Mouse (Mus musculus): ENCODE measurements around the gene Arih1. TPM values are rescaled to one million over a fixed set of nuclear protein-coding genes. Genes with fewer than 3 reads are reported as not detected.

Arih1 gene
- polyA plus RNA-seq, 1 experiment from 2014 or later = 14.0 TPM

Other genes with a start within 250 kb of the Arih1 start
- gene Adpgk, start 195.1 kb downstream of the Arih1 start, polyA plus RNA-seq (2015; fragmentation: Nextera tagmentation; extraction: Ambion mirVana) = 24.1 and 24.7 TPM in 2 replicates
- gene Bbs4, start 133.1 kb downstream of the Arih1 start, polyA plus RNA-seq (2015; fragmentation: Nextera tagmentation; extraction: Ambion mirVana) = 7.6 and 8.5 TPM in 2 replicates
- 74.6 and 77.5 TPM in 2 replicates for gene Hexa, start 52.9 kb upstream of the Arih1 start, polyA plus RNA-seq (2015; fragmentation: Nextera tagmentation; extraction: Ambion mirVana)
- 0.32 and 0.36 TPM in 2 replicates for gene Tmem202, start 53.2 kb upstream of the Arih1 start, polyA plus RNA-seq (2015; fragmentation: Nextera tagmentation; extraction: Ambion mirVana)
- gene Celf6, start 91.3 kb upstream of the Arih1 start, polyA plus RNA-seq (2015; fragmentation: Nextera tagmentation; extraction: Ambion mirVana) = 0.11 and 0.23 TPM in 2 replicates
- 16.6 and 18.1 TPM in 2 replicates for gene Parp6, start 130.7 kb upstream of the Arih1 start, polyA plus RNA-seq (2015; fragmentation: Nextera tagmentation; extraction: Ambion mirVana)
- 1,816 and 1,974 TPM in 2 replicates for gene Pkm, start 169.8 kb upstream of the Arih1 start, polyA plus RNA-seq (2015; fragmentation: Nextera tagmentation; extraction: Ambion mirVana)
- gene Gramd2, start 193.5 kb upstream of the Arih1 start, polyA plus RNA-seq (2015; fragmentation: Nextera tagmentation; extraction: Ambion mirVana) = 0.24 and 0.29 TPM in 2 replicates

Data from heart, embryonic 13.5 days (tissue).